Mouse (Mus musculus): ENCODE measurements around the gene Hoxa1.

DNA sequence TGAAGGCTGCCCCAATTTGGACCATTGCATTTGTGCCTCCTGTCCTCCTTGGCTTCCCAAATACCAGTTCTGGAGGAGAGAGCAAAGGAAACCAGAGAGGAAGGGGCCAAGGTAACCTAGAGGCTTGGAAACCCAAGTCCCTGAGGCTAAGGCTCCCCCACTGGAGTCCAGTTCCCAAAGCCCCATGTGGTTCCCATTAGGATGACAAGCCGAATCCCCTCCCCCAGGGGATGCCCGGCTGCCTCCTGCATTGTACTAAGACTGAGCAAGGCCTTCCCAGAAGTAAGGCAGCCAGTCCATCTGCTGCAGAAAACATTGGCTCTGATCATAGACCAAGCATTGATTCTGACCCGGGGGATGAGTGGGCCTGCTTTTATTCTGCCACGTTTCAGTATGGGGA lies 13.2 kb upstream of the Hoxa1 start:
- TF ChIP-seq CTCF (IDR thresholded peaks at IDR 0.05; ENCODE audit: low read depth, low read length) (no peak), POLR2A (IDR thresholded peaks at IDR 0.05; ENCODE audit: extremely low read depth, insufficient read depth, low read length) (no peak)

Data from liver, adult 2 months (tissue).